8 mouse cellular contexts compared by ENCODE assay signal in genomic region chr2:30928893-30929482, GRCm38 (mm10). TPM values are rescaled to one million over a fixed set of nuclear protein-coding genes. Genes with fewer than 3 reads are reported as not detected.
DNase-seq lines count a peak whose midpoint lies in the region; ATAC-seq and TF ChIP-seq lines count a peak whose summit lies in the region.

No protein-coding gene starts in this region.

- no peak for DNase-seq in spleen, adult 2 months (ENCODE audit: low read depth in 1 of 2, low spot score in 2 of 2)
- DNase-seq in spleen, adult 18-20 months = no peak
- peak; percentile 60 for DNase-seq in liver, embryonic 11.5 days (ENCODE audit: low spot score)
- peak; percentile 67 to 78 for DNase-seq in monocyte, adult 2 months (ENCODE audit: low read depth in 1 of 2, low spot score in 2 of 2)
- no peak for DNase-seq in Muller cell, postnatal 12 days (ENCODE audit: inconsistent ontology term)
- DNase-seq in ovary, postnatal 10 days (ENCODE audit: low spot score) = no peak

- H3K27ac ChIP-seq in spleen, adult 2 months (ENCODE audit: insufficient read depth, low read length) = no peak overlapping the region
- H3K27ac ChIP-seq in heart, embryonic 13.5 days (replicated peaks) = no peak overlapping the region
- no peak overlapping the region for H3K27ac ChIP-seq in liver, embryonic 11.5 days (ENCODE audit: low read depth, low read length)

- WGBS in spleen, adult 2 months = 35% methylated on average over 12 of the region's 12 CpGs
- WGBS in heart, embryonic 13.5 days = 30% methylated on average over 12 of the region's 12 CpGs
- 26% methylated on average over 12 of the region's 12 CpGs for WGBS in liver, embryonic 11.5 days

- H3K36me3 ChIP-seq in spleen, adult 2 months (ENCODE audit: control insufficient read depth, insufficient read depth, low read length) = no peaks in the 10 kb centered on the region
- H3K36me3 ChIP-seq in heart, embryonic 13.5 days = no peaks in the 10 kb centered on the region
- H3K36me3 ChIP-seq in liver, embryonic 11.5 days (ENCODE audit: control insufficient read depth, insufficient read depth, low read length) = no peaks in the 10 kb centered on the region

- peak; percentile 89 for ATAC-seq in common myeloid progenitor, adult 5-6 weeks (replicated peaks; ENCODE audit: low read depth, poor library complexity, severe bottlenecking)
- no peak; the same call in 1 of the 2 replicates for ATAC-seq in heart, embryonic 13.5 days (ENCODE audit: extremely low read depth, insufficient number of reproducible peaks, low FRiP score, low TSS enrichment)
- peak; percentile 90 for ATAC-seq in liver, embryonic 11.5 days (replicated peaks; ENCODE audit: low FRiP score)

- peak overlapping the region; percentile 68 for H3K4me2 ChIP-seq in heart, embryonic 13.5 days
- peak overlapping the region; percentile 58 for H3K4me2 ChIP-seq in liver, embryonic 11.5 days

- H3K27me3 ChIP-seq in spleen, adult 2 months (ENCODE audit: control insufficient read depth, insufficient read depth, low read length) = no peaks in the 10 kb centered on the region
- H3K27me3 ChIP-seq in heart, embryonic 13.5 days (replicated peaks) = no peaks in the 10 kb centered on the region; the same call in 1 of the 2 replicates
- no peaks in the 10 kb centered on the region for H3K27me3 ChIP-seq in liver, embryonic 11.5 days (replicated peaks; ENCODE audit: control insufficient read depth, insufficient read depth, low read length)

- no peaks in the 10 kb centered on the region for H3K9me3 ChIP-seq in heart, embryonic 13.5 days
- no peaks in the 10 kb centered on the region for H3K9me3 ChIP-seq in liver, embryonic 11.5 days (ENCODE audit: control insufficient read depth, low read length)

- TF ChIP-seq CTCF in spleen, adult 2 months (IDR thresholded peaks at IDR 0.05; ENCODE audit: extremely low read depth, insufficient read depth, insufficient read length, insufficient replicate concordance) = no peak

- H3K4me1 ChIP-seq in spleen, adult 2 months (ENCODE audit: control insufficient read depth, insufficient read depth, insufficient read length) = no peaks in the 10 kb centered on the region; the same call in 1 of the 2 replicates
- peaks cover 34% of the 10 kb centered on the region for H3K4me1 ChIP-seq in heart, embryonic 13.5 days
- H3K4me1 ChIP-seq in liver, embryonic 11.5 days (replicated peaks; ENCODE audit: control insufficient read depth, insufficient read depth, low read length) = peaks cover 11% of the 10 kb centered on the region

- no peak overlapping the region; the same call in 1 of the 2 replicates for H3K9ac ChIP-seq in heart, embryonic 13.5 days
- H3K9ac ChIP-seq in liver, embryonic 11.5 days (ENCODE audit: low read depth, low read length) = peak overlapping the region; percentile 0; the same call in 1 of the 2 replicates

- TF ChIP-seq POLR2A in spleen, adult 2 months (IDR thresholded peaks at IDR 0.05; ENCODE audit: low read depth, low read length) = no peak

- H3K4me3 ChIP-seq in spleen, adult 2 months (ENCODE audit: extremely low read depth, insufficient read depth, insufficient read length) = peak overlapping the region; percentile 36; the same call in 1 of the 2 replicates
- peak overlapping the region; percentile 31 for H3K4me3 ChIP-seq in heart, embryonic 13.5 days
- peak overlapping the region; percentile 36 for H3K4me3 ChIP-seq in liver, embryonic 11.5 days (ENCODE audit: low read depth, low read length)

RNA-seq across cellular contexts. Expression of gene Ptges, which starts 0.7 kb away (rescaled TPM):
- 14.3 and 16.0 TPM in 2 replicates for polyA plus RNA-seq in spleen, adult 2 months (2012; rRNA removed)
- total RNA-seq in common myeloid progenitor, adult 5-6 weeks (2017) = 0.15 TPM in 1 of 2 replicates, not detected in the other
- 2.3 and 5.0 TPM in 2 replicates for polyA plus RNA-seq in heart, embryonic 13.5 days (2015; fragmentation: Nextera tagmentation; extraction: Ambion mirVana)
- polyA plus RNA-seq in liver, embryonic 11.5 days (2014; fragmentation: Nextera tagmentation; extraction: Ambion mirVana) = 0.92 and 0.97 TPM in 2 replicates

RNA-seq across cellular contexts. Expression of gene Tor1b, which starts 23.8 kb away (rescaled TPM):
- polyA plus RNA-seq in spleen, adult 2 months (2012; rRNA removed) = 18.9 and 23.6 TPM in 2 replicates
- total RNA-seq in common myeloid progenitor, adult 5-6 weeks (2017) = 30.4 and 31.7 TPM in 2 replicates
- 23.3 and 24.3 TPM in 2 replicates for polyA plus RNA-seq in heart, embryonic 13.5 days (2015; fragmentation: Nextera tagmentation; extraction: Ambion mirVana)
- 27.2 and 31.6 TPM in 2 replicates for polyA plus RNA-seq in liver, embryonic 11.5 days (2014; fragmentation: Nextera tagmentation; extraction: Ambion mirVana)

RNA-seq across cellular contexts. Expression of gene Tor1a, which starts 38.7 kb away (rescaled TPM):
- polyA plus RNA-seq in spleen, adult 2 months (2012; rRNA removed) = 31.3 and 40.2 TPM in 2 replicates
- 43.6 and 52.2 TPM in 2 replicates for total RNA-seq in common myeloid progenitor, adult 5-6 weeks (2017)
- polyA plus RNA-seq in heart, embryonic 13.5 days (2015; fragmentation: Nextera tagmentation; extraction: Ambion mirVana) = 54.9 and 55.1 TPM in 2 replicates
- 71.7 and 73.2 TPM in 2 replicates for polyA plus RNA-seq in liver, embryonic 11.5 days (2014; fragmentation: Nextera tagmentation; extraction: Ambion mirVana)

RNA-seq across cellular contexts. Expression of gene BC005624, which starts 53.0 kb away (rescaled TPM):
- 14.5 and 16.7 TPM in 2 replicates for polyA plus RNA-seq in spleen, adult 2 months (2012; rRNA removed)
- total RNA-seq in common myeloid progenitor, adult 5-6 weeks (2017) = 69.7 and 74.5 TPM in 2 replicates
- 32.8 and 36.9 TPM in 2 replicates for polyA plus RNA-seq in heart, embryonic 13.5 days (2015; fragmentation: Nextera tagmentation; extraction: Ambion mirVana)
- 51.6 and 53.5 TPM in 2 replicates for polyA plus RNA-seq in liver, embryonic 11.5 days (2014; fragmentation: Nextera tagmentation; extraction: Ambion mirVana)

RNA-seq across cellular contexts. Expression of gene Usp20, which starts 53.1 kb away (rescaled TPM):
- polyA plus RNA-seq in spleen, adult 2 months (2012; rRNA removed) = 9.8 and 11.5 TPM in 2 replicates
- total RNA-seq in common myeloid progenitor, adult 5-6 weeks (2017) = 2.2 and 5.7 TPM in 2 replicates
- polyA plus RNA-seq in heart, embryonic 13.5 days (2015; fragmentation: Nextera tagmentation; extraction: Ambion mirVana) = 33.0 and 39.3 TPM in 2 replicates
- 11.5 and 12.9 TPM in 2 replicates for polyA plus RNA-seq in liver, embryonic 11.5 days (2014; fragmentation: Nextera tagmentation; extraction: Ambion mirVana)

Comparison
In these comparisons a context has a peak if more than half of its experiments do, and no peak if none do; other contexts are left out.
1. DNase-seq: peak in liver, embryonic 11.5 days (single experiment) and monocyte, adult 2 months (2 of 2); none in spleen, adult 2 months (0 of 2), spleen, adult 18-20 months (0 of 2), Muller cell, postnatal 12 days (single experiment) and ovary, postnatal 10 days (single experiment).
2. Peak in every context shown above with its lines, with median percentiles within 50 percentile points of each other: H3K4me3 ChIP-seq.